Mouse (Mus musculus) MEL (cell line): ENCODE measurements around the gene Sars. TPM values are rescaled to one million over a fixed set of nuclear protein-coding genes. Genes with fewer than 3 reads are reported as not detected.

Experiments
- DNase-seq: peaks from one replicate; pipeline ENCODE4 v3.0.0; 2011; ENCODE audit warnings: low read depth, low spot score
- H3K27ac ChIP-seq: 2 replicates; pipeline ENCODE4 v1.5.1; 2012; ENCODE audit warnings: low read depth, mild to moderate bottlenecking, control low read depth, low read length, moderate library complexity; ENCODE audit not compliant: control insufficient read depth
- H3K27me3 ChIP-seq, 2 experiments: fragments of 150-350 bp in 1 of 2; sonication (generic) in 1 of 2; 2 replicates each; pipeline ENCODE4 v1.6.1; 2012; ENCODE audit warnings: low read length in 2 of 2, mild to moderate bottlenecking in 2 of 2, improper control_type of control experiment in 1 of 2, moderate library complexity in 1 of 2; ENCODE audit not compliant: insufficient read depth in 2 of 2, control insufficient read depth in 1 of 2
- H3K36me3 ChIP-seq, 2 experiments: 2 replicates each; pipeline ENCODE4 v1.6.1; 2012 to 2014; ENCODE audit warnings: low read length in 2 of 2, improper control_type of control experiment in 1 of 2, inconsistent platforms in 1 of 2, mild to moderate bottlenecking in 1 of 2; ENCODE audit not compliant: insufficient read depth in 2 of 2, control insufficient read depth in 1 of 2
- H3K4me1 ChIP-seq, 2 experiments: fragments of 150-350 bp in 1 of 2; sonication (generic) in 1 of 2; 2 replicates each; pipeline ENCODE4 v1.6.1; 2012; ENCODE audit warnings: low read length in 2 of 2, improper control_type of control experiment in 1 of 2, mild to moderate bottlenecking in 1 of 2; ENCODE audit not compliant: insufficient read depth in 2 of 2, control insufficient read depth in 1 of 2
- H3K4me3 ChIP-seq, 2 experiments: fragments of 150-350 bp in 1 of 2; sonication (generic) in 1 of 2; 2 replicates each; pipeline ENCODE4 v1.5.1; 2012; ENCODE audit warnings: low read depth in 2 of 2, low read length in 2 of 2, mild to moderate bottlenecking in 2 of 2, moderate library complexity in 2 of 2, control low read depth in 1 of 2, improper control_type of control experiment in 1 of 2; ENCODE audit not compliant: control insufficient read depth in 1 of 2, insufficient read depth in 1 of 2
- H3K79me2 ChIP-seq: 2 replicates; pipeline ENCODE4 v1.6.1; 2012; ENCODE audit warnings: mild to moderate bottlenecking, low read length, moderate library complexity; ENCODE audit not compliant: control insufficient read depth, poor library complexity, insufficient read depth
- H3K9ac ChIP-seq: 2 replicates; pipeline ENCODE4 v1.6.1; 2012; ENCODE audit warnings: low read depth, mild to moderate bottlenecking, control low read depth, low read length, moderate library complexity; ENCODE audit not compliant: control insufficient read depth, poor library complexity, severe bottlenecking
- H3K9me3 ChIP-seq: fragments of 150-350 bp; sonication (generic); replicated peaks from 2 replicates; pipeline ENCODE4 v1.6.1; 2012; ENCODE audit warnings: mild to moderate bottlenecking, low read length, improper control_type of control experiment, moderate library complexity; ENCODE audit not compliant: insufficient read depth
- CHD1 ChIP-seq: IDR thresholded peaks from 2 replicates; pipeline ENCODE4 v1.6.1; 2012; ENCODE audit warnings: low read depth, mild to moderate bottlenecking, inconsistent platforms, low read length, improper control_type of control experiment
- E2F4 ChIP-seq: IDR thresholded peaks from 2 replicates; pipeline ENCODE4 v1.6.1; 2011; ENCODE audit warnings: low read depth, low read length, improper control_type of control experiment, borderline replicate concordance
- ELF1 ChIP-seq: IDR thresholded peaks from 2 replicates; pipeline ENCODE4 v1.6.1; 2014; ENCODE audit warnings: low read depth, mild to moderate bottlenecking, inconsistent platforms, low read length, improper control_type of control experiment, moderate library complexity
- ETS1 ChIP-seq: IDR thresholded peaks from 2 replicates; pipeline ENCODE4 v1.6.1; 2012; ENCODE audit warnings: low read depth, mild to moderate bottlenecking, inconsistent platforms, low read length, improper control_type of control experiment, moderate library complexity
- GABPA ChIP-seq: IDR thresholded peaks from 2 replicates; pipeline ENCODE4 v1.6.1; 2012; ENCODE audit warnings: low read depth, mild to moderate bottlenecking, inconsistent platforms, low read length, improper control_type of control experiment, moderate library complexity
- GATA1 ChIP-seq: IDR thresholded peaks from 2 replicates; pipeline ENCODE4 v1.6.1; 2011; ENCODE audit warnings: low read depth, low read length, improper control_type of control experiment
- JUND ChIP-seq: IDR thresholded peaks from 2 replicates; pipeline ENCODE4 v1.6.1; 2011; ENCODE audit warnings: low read depth, mild to moderate bottlenecking, improper control_type of control experiment, low read length
- KAT2A ChIP-seq: conservative IDR thresholded peaks from 2 replicates; pipeline ENCODE4 v1.6.1; 2012; ENCODE audit warnings: low read depth, low read length, improper control_type of control experiment, inconsistent platforms
- MYB ChIP-seq: IDR thresholded peaks from 2 replicates; pipeline ENCODE4 v1.6.1; 2011; ENCODE audit warnings: mild to moderate bottlenecking, low read depth, low read length, improper control_type of control experiment
- NELFE ChIP-seq: IDR thresholded peaks from 2 replicates; pipeline ENCODE4 v1.6.1; 2011; ENCODE audit warnings: low read depth, low read length, improper control_type of control experiment
- NRF1 ChIP-seq: IDR thresholded peaks from 2 replicates; pipeline ENCODE4 v1.6.1; 2014; ENCODE audit warnings: low read depth, mild to moderate bottlenecking, inconsistent platforms, low read length, improper control_type of control experiment, moderate library complexity; ENCODE audit not compliant: poor library complexity, insufficient read depth, severe bottlenecking
- POLR2AphosphoS2 ChIP-seq: IDR thresholded peaks from 2 replicates; pipeline ENCODE4 v1.6.1; 2011; ENCODE audit warnings: low read length, improper control_type of control experiment
- POLR2AphosphoS5 ChIP-seq: IDR thresholded peaks from 2 replicates; pipeline ENCODE4 v1.6.1; 2012; ENCODE audit warnings: low read depth, borderline replicate concordance, mild to moderate bottlenecking, inconsistent platforms, low read length, moderate library complexity, mixed read lengths
- RAD21 ChIP-seq: IDR thresholded peaks from 2 replicates; pipeline ENCODE4 v1.6.1; 2011; ENCODE audit warnings: mild to moderate bottlenecking, low read depth, low read length, improper control_type of control experiment
- RCOR1 ChIP-seq: IDR thresholded peaks from 2 replicates; pipeline ENCODE4 v1.6.1; 2012; ENCODE audit warnings: low read depth, mild to moderate bottlenecking, inconsistent platforms, low read length, improper control_type of control experiment
- SIN3A ChIP-seq: IDR thresholded peaks from 2 replicates; pipeline ENCODE4 v1.6.1; 2012; ENCODE audit warnings: low read length, improper control_type of control experiment, inconsistent platforms
- UBTF ChIP-seq: IDR thresholded peaks from 2 replicates; pipeline ENCODE4 v1.6.1; 2012; ENCODE audit warnings: low read depth, mild to moderate bottlenecking, inconsistent platforms, low read length, improper control_type of control experiment, moderate library complexity, borderline replicate concordance; ENCODE audit not compliant: insufficient read depth
- USF1 ChIP-seq: IDR thresholded peaks from 2 replicates; pipeline ENCODE4 v1.6.1; 2014; ENCODE audit warnings: low read depth, mild to moderate bottlenecking, inconsistent platforms, low read length, improper control_type of control experiment, moderate library complexity
- USF2 ChIP-seq, 2 experiments: IDR thresholded peaks; 2 replicates each; pipeline ENCODE4 v1.6.1; 2011 to 2012; ENCODE audit warnings: improper control_type of control experiment in 2 of 2, low read length in 2 of 2, borderline replicate concordance in 1 of 2, inconsistent platforms in 1 of 2, low read depth in 1 of 2, mild to moderate bottlenecking in 1 of 2; ENCODE audit not compliant: insufficient read depth in 1 of 2
- ZC3H11A ChIP-seq: IDR thresholded peaks from 2 replicates; pipeline ENCODE4 v1.6.1; 2012; ENCODE audit warnings: low read depth, mild to moderate bottlenecking, inconsistent platforms, low read length, improper control_type of control experiment
- ZMIZ1 ChIP-seq: IDR thresholded peaks from 2 replicates; pipeline ENCODE4 v1.6.1; 2012; ENCODE audit warnings: low read depth, mild to moderate bottlenecking, inconsistent platforms, low read length, improper control_type of control experiment, moderate library complexity
- polyA plus RNA-seq, 2 experiments: library from polyadenylated mRNA; stranded (reverse) in 1 of 2; unstranded in 1 of 2; fragments of >175 nt in 1 of 2; fragments of >200 nt in 1 of 2; gene quantifications; 2 replicates each; pipeline versions ENCODE4 v1.2.1 to v1.2.4; 2012; ENCODE audit warnings: low replicate concordance in 2 of 2, low read depth in 1 of 2; ENCODE audit not compliant: insufficient read length in 2 of 2, insufficient read depth in 1 of 2, missing spikeins in 1 of 2
- total RNA-seq: library from RNA; depleted of rRNA; stranded (reverse); fragments of 300-350 nt; gene quantifications from 2 replicates; pipeline ENCODE4 v1.2.3, GENCODE M21; 2012

Gene Sars
- total and polyA plus RNA-seq, 3 experiments = 202 to 337 TPM; not detected in 1

GRCm38 (mm10) chr3:108433188-108433880 lies 11.7 kb downstream of the Sars start:
- H3K4me1 ChIP-seq = no peaks in the 10 kb centered on the region
- H3K36me3 ChIP-seq = peaks cover 0 to 38% of the 10 kb centered on the region in 2 experiments; a peak in 2 of 4 replicates
- no peak overlapping the region for H3K9ac ChIP-seq
- no peaks in the 10 kb centered on the region for H3K9me3 ChIP-seq
- no peak overlapping the region for H3K27ac ChIP-seq
- no peak for TF ChIP-seq SIN3A
- TF ChIP-seq POLR2AphosphoS5 = no peak
- no peak for TF ChIP-seq RCOR1
- TF ChIP-seq GATA1 = no peak
- TF ChIP-seq ELF1 = no peak
- no peak for TF ChIP-seq ZMIZ1
- TF ChIP-seq NELFE = no peak
- H3K79me2 ChIP-seq = peaks cover 7% of the 10 kb centered on the region
- no peak overlapping the region for H3K4me3 ChIP-seq
- no peak for DNase-seq
- H3K27me3 ChIP-seq = no peaks in the 10 kb centered on the region

GRCm38 (mm10) chr3:108432542-108433187 lies 12.3 kb downstream of the Sars start:
- Histone ChIP-seq H3K27ac (no peak overlapping the region), H3K79me2 (peaks cover 2% of the 10 kb centered on the region; the same call in 1 of the 2 replicates), H3K27me3 (no peaks in the 10 kb centered on the region), H3K4me3 (no peak overlapping the region), H3K9me3 (no peaks in the 10 kb centered on the region), H3K9ac (no peak overlapping the region), H3K4me1 (no peaks in the 10 kb centered on the region), H3K36me3 (peaks cover 0 to 43% of the 10 kb centered on the region in 2 experiments; a peak in 2 of 4 replicates)
- no peak for TF ChIP-seq ETS1
- TF ChIP-seq NRF1 = no peak
- TF ChIP-seq GABPA = no peak
- no peak for TF ChIP-seq ZC3H11A
- no peak for TF ChIP-seq UBTF
- no peak for TF ChIP-seq USF1
- TF ChIP-seq MYB = no peak
- no peak for TF ChIP-seq E2F4
- no peak for TF ChIP-seq NELFE
- no peak for TF ChIP-seq JUND
- TF ChIP-seq POLR2AphosphoS2 = no peak
- TF ChIP-seq USF2 (IDR thresholded peaks at IDR 0.05; ENCODE audit: borderline replicate concordance in 1 of 2, insufficient read depth in 1 of 2, low read depth in 1 of 2, low read length in 2 of 2) = no peak
- TF ChIP-seq RAD21 = no peak
- no peak for TF ChIP-seq KAT2A
- no peak for TF ChIP-seq CHD1
- no peak for DNase-seq
